Mouse (Mus musculus): Measurements from ENCODE around the gene Rnls.

GRCm38 (mm10) chr19:33119947-33120346, 272.1 kb downstream of the Rnls start:
- TF ChIP-seq CTCF (IDR thresholded peaks at IDR 0.05; ENCODE audit: low read depth): no peak
- TF ChIP-seq EP300 (IDR thresholded peaks at IDR 0.05; ENCODE audit: low read depth): no peak
